Mouse (Mus musculus): Measurements from ENCODE around the gene Gstz1. TPM values are rescaled to one million over a fixed set of nuclear protein-coding genes. Genes with fewer than 3 reads are reported as not detected.

The Gstz1 gene
- polyA plus RNA-seq (2012; rRNA removed; ENCODE audit: low replicate concordance) = 541 and 1,541 TPM in 2 replicates

GRCm38 (mm10) chr12:87146966-87147365 lies at the start of gene Gstz1:
Gstz1 (plus strand) TSS chr12:87147165.

GRCm38 (mm10) chr12:87102165-87102631 lies 44.8 kb upstream of the Gstz1 start, which contains the start of gene Ngb:
Ngb (minus strand) TSS chr12:87102539.

DNA sequence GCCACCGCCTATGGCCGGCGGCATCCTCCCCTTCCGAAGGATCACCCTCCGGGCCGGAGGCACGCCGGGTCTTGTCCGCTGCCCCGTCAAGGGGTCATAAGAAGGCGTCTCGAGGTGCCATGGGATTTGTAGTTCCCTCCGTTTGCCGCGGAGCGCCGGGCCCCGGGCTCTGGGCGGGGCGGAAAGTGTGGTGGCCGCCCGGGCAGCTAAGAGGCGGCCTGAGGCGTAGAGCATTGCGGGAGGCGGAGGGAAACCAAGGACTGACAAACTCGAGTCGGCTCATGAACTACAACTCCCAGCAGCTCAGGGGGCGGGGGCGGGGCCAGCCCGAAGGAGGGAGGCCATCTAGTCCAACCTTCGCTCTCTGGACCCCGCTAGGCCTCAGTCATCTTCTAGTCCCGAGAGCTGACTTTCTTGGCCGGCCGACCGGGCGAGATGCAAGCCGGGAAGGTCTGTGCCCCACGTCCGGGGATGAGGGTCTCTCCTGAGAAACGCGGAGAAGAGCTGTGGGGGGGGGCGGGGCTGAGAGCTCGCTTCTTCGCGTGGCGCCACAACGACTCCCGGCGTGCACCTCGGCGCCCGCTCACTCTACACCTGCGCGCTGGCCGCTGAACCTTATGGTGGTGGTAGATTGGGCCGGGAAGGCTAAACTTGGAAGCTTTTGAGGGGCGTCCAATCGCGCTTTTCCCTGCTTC lies 577 bp downstream of the Gstz1 start, which contains the start of gene Pomt2:
TSS of gene Pomt2 (minus strand) at position 574 of the 695 bp plus-strand sequence.

DNA sequence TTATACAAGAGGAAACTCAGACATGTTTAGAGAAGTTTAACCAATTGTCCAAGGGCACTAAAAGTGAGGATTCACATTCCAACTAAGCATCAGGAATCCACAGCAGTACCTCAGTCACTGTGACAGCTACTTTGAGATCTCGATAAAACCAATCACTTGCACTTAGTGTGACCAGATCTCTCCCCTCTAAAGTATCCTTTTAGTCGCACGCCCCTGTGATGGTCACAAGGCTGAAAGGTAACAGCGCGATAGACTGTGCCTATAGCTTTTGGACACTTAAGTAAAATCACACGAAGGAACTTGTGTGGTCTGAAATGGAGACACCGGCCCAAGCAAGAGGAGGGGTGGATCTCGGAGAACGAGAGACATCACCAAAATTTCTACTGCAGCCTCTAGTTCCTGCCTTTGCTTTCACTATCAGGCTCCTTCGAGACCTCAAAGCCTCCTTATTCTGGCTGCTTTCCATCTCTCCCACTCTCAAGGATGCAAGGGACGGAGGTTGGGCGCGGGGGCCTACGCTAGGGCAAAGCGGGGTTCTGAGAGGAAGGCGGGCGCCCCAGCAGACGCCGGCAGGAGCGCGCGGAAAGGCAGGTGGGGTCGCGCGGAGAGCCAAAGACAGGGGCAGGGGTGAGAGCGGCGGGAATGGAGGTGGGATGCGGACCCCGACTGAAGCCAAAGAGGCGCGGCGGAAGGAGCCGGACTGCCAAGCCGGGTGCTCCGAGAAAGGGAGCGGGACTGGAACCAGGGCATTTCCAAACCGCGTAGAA lies 52.4 kb downstream of the Gstz1 start, which contains the start of gene Samd15:
TSS of gene Samd15 (plus strand) at position 518 of the 767 bp plus-strand sequence.

GRCm38 (mm10) chr12:87199973-87200586 lies 53.1 kb downstream of the Gstz1 start, which contains the start of gene Tmed8:
Tmed8 (minus strand) TSS chr12:87200454.

Other genes starting within 250 kb of the Gstz1 start
- gene Cipc, start 200.1 kb upstream of the Gstz1 start, polyA plus RNA-seq (2012; rRNA removed; ENCODE audit: low replicate concordance) = 36.3 and 40.9 TPM in 2 replicates
- not detected in 2 replicates for gene Zdhhc22, start 156.7 kb upstream of the Gstz1 start, polyA plus RNA-seq (2012; rRNA removed; ENCODE audit: low replicate concordance)
- gene Tmem63c, start 125.8 kb upstream of the Gstz1 start, polyA plus RNA-seq (2012; rRNA removed; ENCODE audit: low replicate concordance) = 0.07 and 0.12 TPM in 2 replicates
- 1.1 and 3.7 TPM in 2 replicates for gene Ngb, start 44.6 kb upstream of the Gstz1 start, polyA plus RNA-seq (2012; rRNA removed; ENCODE audit: low replicate concordance)
- 15.0 and 26.0 TPM in 2 replicates for gene Pomt2, start 803 bp downstream of the Gstz1 start, polyA plus RNA-seq (2012; rRNA removed; ENCODE audit: low replicate concordance)
- gene Samd15, start 52.6 kb downstream of the Gstz1 start, polyA plus RNA-seq (2012; rRNA removed; ENCODE audit: low replicate concordance) = 0.29 TPM in 1 of 2 replicates, not detected in the other
- gene Tmed8, start 53.3 kb downstream of the Gstz1 start, polyA plus RNA-seq (2012; rRNA removed; ENCODE audit: low replicate concordance) = 6.5 and 9.4 TPM in 2 replicates
- 0.83 and 0.87 TPM in 2 replicates for gene Noxred1, start 91.6 kb downstream of the Gstz1 start, polyA plus RNA-seq (2012; rRNA removed; ENCODE audit: low replicate concordance)
- gene Vipas39, start 119.1 kb downstream of the Gstz1 start, polyA plus RNA-seq (2012; rRNA removed; ENCODE audit: low replicate concordance) = 35.5 and 40.0 TPM in 2 replicates
- gene Ahsa1, start 119.3 kb downstream of the Gstz1 start, polyA plus RNA-seq (2012; rRNA removed; ENCODE audit: low replicate concordance) = 57.3 and 77.4 TPM in 2 replicates
- gene Ism2, start 152.5 kb downstream of the Gstz1 start, polyA plus RNA-seq (2012; rRNA removed; ENCODE audit: low replicate concordance) = 0.30 and 7.4 TPM in 2 replicates
- gene Sptlc2, start 241.2 kb downstream of the Gstz1 start, polyA plus RNA-seq (2012; rRNA removed; ENCODE audit: low replicate concordance) = 13.5 and 16.8 TPM in 2 replicates

Measured in subcutaneous adipose tissue, adult 2 months (tissue).